Mouse (Mus musculus): ENCODE results near the gene Spata20. TPM values are rescaled to one million over a fixed set of nuclear protein-coding genes. Genes with fewer than 3 reads are reported as not detected.

The Spata20 gene
- polyA plus RNA-seq, 1 experiment, result 1.1 TPM

GRCm38 (mm10) chr11:94482738-94483137 is 3.2 kb downstream of the Spata20 start:
- 91% methylated on average over 11 of the region's 11 CpGs for WGBS
- TF ChIP-seq POLR2A (IDR thresholded peaks at IDR 0.05; ENCODE audit: low read depth, low read length), result no peak
- TF ChIP-seq CTCF (conservative IDR thresholded peaks at IDR 0.05; ENCODE audit: insufficient read depth, insufficient read length, low read depth, low read length), result no peak

DNA sequence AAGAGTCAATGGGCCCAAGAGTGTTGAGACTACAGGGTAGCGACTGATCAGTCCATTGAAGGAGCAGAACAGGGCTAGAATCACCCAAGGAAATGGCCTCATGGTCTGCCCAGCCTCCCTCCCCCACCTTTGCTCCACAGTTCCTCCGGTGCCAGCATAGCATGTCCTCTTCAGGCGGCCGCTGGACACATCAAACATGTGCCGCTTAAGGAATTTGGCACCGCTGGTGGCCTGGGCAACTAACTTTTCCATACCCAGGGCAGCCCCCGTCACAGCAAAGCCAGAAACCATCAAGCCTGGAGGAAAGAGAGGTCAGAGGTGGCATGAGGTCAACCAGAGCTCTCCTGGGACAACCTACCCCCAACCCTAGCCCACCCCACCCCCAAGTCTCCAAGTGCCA is 4.0 kb downstream of the Spata20 start:
- 87% methylated on average over 7 of the region's 7 CpGs for WGBS
- Histone ChIP-seq H3K4me1 (ENCODE audit: control insufficient read depth, insufficient read depth, low read length) (no peaks in the 10 kb centered on the region), H3K4me3 (ENCODE audit: insufficient read depth, low read depth, low read length) (no peak overlapping the region), H3K27me3 (replicated peaks; ENCODE audit: control insufficient read depth, insufficient read depth, low read length) (no peaks in the 10 kb centered on the region), H3K27ac (ENCODE audit: insufficient read depth, low read depth, low read length) (no peak overlapping the region), H3K36me3 (ENCODE audit: control insufficient read depth, insufficient read depth, low read length) (no peaks in the 10 kb centered on the region)
- TF ChIP-seq POLR2A (IDR thresholded peaks at IDR 0.05; ENCODE audit: low read depth, low read length) (no peak), CTCF (conservative IDR thresholded peaks at IDR 0.05; ENCODE audit: insufficient read depth, insufficient read length, low read depth, low read length) (no peak)
- no peak for DNase-seq

More at GRCm38 (mm10) chr11:94482738-94483137, 3.2 kb downstream of the Spata20 start:
- H3K27me3 ChIP-seq (replicated peaks; ENCODE audit: control insufficient read depth, insufficient read depth, low read length), result no peaks in the 10 kb centered on the region
- no peaks in the 10 kb centered on the region for H3K4me1 ChIP-seq (ENCODE audit: control insufficient read depth, insufficient read depth, low read length)
- no peak overlapping the region for H3K4me3 ChIP-seq (ENCODE audit: insufficient read depth, low read depth, low read length)
- no peaks in the 10 kb centered on the region for H3K36me3 ChIP-seq (ENCODE audit: control insufficient read depth, insufficient read depth, low read length)
- no peak for DNase-seq
- H3K27ac ChIP-seq (ENCODE audit: insufficient read depth, low read depth, low read length), result no peak overlapping the region

DNA sequence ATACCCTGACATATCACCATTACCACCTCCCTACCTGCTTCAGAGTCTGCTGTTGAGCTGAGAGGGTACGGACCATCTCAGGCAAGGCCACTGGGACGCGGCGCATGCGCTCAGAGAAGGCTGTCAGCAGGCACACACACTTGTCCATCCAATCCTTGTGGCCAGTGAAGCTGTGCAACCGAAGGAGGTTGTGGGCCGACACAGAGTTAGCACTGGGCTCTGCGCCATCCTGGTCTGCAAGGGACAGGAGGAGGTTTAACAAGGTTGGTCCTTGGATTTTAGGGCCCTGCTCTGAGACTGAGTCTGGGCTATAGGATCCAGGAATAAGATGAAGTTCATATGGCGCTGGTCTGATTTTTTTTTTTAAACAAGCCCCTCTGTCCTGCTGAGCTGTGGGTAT is 5.6 kb downstream of the Spata20 start:
- Histone ChIP-seq H3K27ac (ENCODE audit: insufficient read depth, low read depth, low read length) (no peak overlapping the region), H3K4me1 (ENCODE audit: control insufficient read depth, insufficient read depth, low read length) (no peaks in the 10 kb centered on the region), H3K36me3 (ENCODE audit: control insufficient read depth, insufficient read depth, low read length) (no peaks in the 10 kb centered on the region), H3K27me3 (replicated peaks; ENCODE audit: control insufficient read depth, insufficient read depth, low read length) (no peaks in the 10 kb centered on the region; the same call in 1 of the 2 replicates), H3K4me3 (ENCODE audit: insufficient read depth, low read depth, low read length) (no peak overlapping the region)
- WGBS, result 95% methylated on average over 9 of the region's 9 CpGs
- DNase-seq, result no peak
- TF ChIP-seq CTCF (conservative IDR thresholded peaks at IDR 0.05; ENCODE audit: insufficient read depth, insufficient read length, low read depth, low read length), result no peak
- TF ChIP-seq POLR2A (IDR thresholded peaks at IDR 0.05; ENCODE audit: low read depth, low read length), result no peak

DNA sequence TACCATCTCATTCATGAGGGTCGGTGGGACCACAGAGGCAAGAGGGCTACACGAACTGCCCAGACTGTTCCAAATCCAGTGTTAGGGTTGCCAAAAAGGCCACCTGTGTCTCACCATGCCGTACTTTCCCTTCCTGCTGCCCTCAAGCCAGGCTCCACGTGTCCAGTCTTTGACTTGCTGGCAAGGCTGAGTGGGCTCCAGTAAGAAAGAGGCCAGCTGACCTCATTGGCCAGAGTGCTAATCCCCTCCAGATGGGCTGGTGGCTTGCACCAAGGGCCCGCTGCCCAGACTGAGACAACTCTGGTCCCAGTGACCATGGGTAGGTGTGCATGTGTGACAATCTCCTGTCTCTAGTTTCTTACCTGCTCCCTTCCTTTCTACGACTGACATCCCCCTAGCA is 8.3 kb downstream of the Spata20 start:
- peaks cover 3% of the 10 kb centered on the region; the same call in 1 of the 2 replicates for H3K4me1 ChIP-seq (ENCODE audit: control insufficient read depth, insufficient read depth, low read length)
- H3K36me3 ChIP-seq (ENCODE audit: control insufficient read depth, insufficient read depth, low read length), result no peaks in the 10 kb centered on the region
- WGBS, result 83% methylated on average over 6 of the region's 6 CpGs
- H3K27ac ChIP-seq (ENCODE audit: insufficient read depth, low read depth, low read length), result no peak overlapping the region
- TF ChIP-seq POLR2A (IDR thresholded peaks at IDR 0.05; ENCODE audit: low read depth, low read length) (no peak), CTCF (conservative IDR thresholded peaks at IDR 0.05; ENCODE audit: insufficient read depth, insufficient read length, low read depth, low read length) (no peak)
- H3K27me3 ChIP-seq (replicated peaks; ENCODE audit: control insufficient read depth, insufficient read depth, low read length), result peaks cover 8% of the 10 kb centered on the region
- DNase-seq, result no peak
- H3K4me3 ChIP-seq (ENCODE audit: insufficient read depth, low read depth, low read length), result no peak overlapping the region

DNA sequence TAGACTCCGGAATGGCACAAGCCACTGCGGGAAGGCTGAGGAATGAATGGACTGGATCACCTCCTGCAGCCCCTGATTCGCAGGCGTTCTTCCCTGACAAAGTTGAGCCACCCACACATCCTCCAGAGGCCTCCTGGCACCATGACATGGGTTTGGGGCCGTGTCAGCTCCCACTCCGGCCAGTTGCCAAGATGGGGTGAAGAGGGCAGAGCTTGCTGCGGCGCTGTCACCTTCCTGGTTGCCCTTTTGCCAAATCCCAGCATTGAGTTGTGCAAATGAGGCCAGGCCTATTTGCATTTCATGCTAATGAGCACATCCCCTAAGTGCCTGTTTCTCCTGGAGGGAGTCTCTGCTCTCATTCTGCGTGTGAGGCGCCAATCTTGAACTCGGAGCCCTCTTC is 10.3 kb downstream of the Spata20 start:
- WGBS, result 21% methylated on average over 11 of the region's 11 CpGs
- no peak overlapping the region for H3K27ac ChIP-seq (ENCODE audit: insufficient read depth, low read depth, low read length)
- DNase-seq, result no peak
- H3K4me1 ChIP-seq (ENCODE audit: control insufficient read depth, insufficient read depth, low read length), result peaks cover 3% of the 10 kb centered on the region; the same call in 1 of the 2 replicates
- H3K36me3 ChIP-seq (ENCODE audit: control insufficient read depth, insufficient read depth, low read length), result no peaks in the 10 kb centered on the region
- TF ChIP-seq POLR2A (IDR thresholded peaks at IDR 0.05; ENCODE audit: low read depth, low read length), result no peak
- TF ChIP-seq CTCF (conservative IDR thresholded peaks at IDR 0.05; ENCODE audit: insufficient read depth, insufficient read length, low read depth, low read length), result no peak
- no peak overlapping the region for H3K4me3 ChIP-seq (ENCODE audit: insufficient read depth, low read depth, low read length)
- peaks cover 9% of the 10 kb centered on the region for H3K27me3 ChIP-seq (replicated peaks; ENCODE audit: control insufficient read depth, insufficient read depth, low read length)

DNA sequence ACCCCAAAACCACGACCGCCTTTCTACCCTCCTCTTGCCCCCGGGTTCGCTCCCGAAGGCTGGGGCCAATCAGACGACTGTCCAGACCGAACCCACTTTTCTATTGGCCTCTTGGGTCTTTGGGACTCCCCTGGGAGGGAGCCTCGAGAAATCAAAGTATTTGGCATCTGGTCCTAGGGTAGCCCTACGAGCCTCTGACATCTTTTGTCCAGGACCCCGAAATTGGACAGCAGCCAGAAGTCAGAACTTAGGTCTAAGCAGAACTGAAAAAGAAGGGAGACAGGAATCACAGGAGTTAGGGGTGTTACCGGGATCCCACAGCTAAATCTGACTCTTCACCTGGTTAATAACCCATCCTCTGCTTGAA is 11.5 kb downstream of the Spata20 start:
- 2% methylated on average over 11 of the region's 11 CpGs for WGBS
- peaks cover 3% of the 10 kb centered on the region; the same call in 1 of the 2 replicates for H3K4me1 ChIP-seq (ENCODE audit: control insufficient read depth, insufficient read depth, low read length)
- peak overlapping the region; percentile 64 for H3K4me3 ChIP-seq (ENCODE audit: insufficient read depth, low read depth, low read length)
- no peak overlapping the region for H3K27ac ChIP-seq (ENCODE audit: insufficient read depth, low read depth, low read length)
- H3K36me3 ChIP-seq (ENCODE audit: control insufficient read depth, insufficient read depth, low read length), result no peaks in the 10 kb centered on the region
- DNase-seq, result no peak
- TF ChIP-seq POLR2A (IDR thresholded peaks at IDR 0.05; ENCODE audit: low read depth, low read length), result no peak
- TF ChIP-seq CTCF (conservative IDR thresholded peaks at IDR 0.05; ENCODE audit: insufficient read depth, insufficient read length, low read depth, low read length), result no peak
- H3K27me3 ChIP-seq (replicated peaks; ENCODE audit: control insufficient read depth, insufficient read depth, low read length), result peaks cover 9% of the 10 kb centered on the region

DNA sequence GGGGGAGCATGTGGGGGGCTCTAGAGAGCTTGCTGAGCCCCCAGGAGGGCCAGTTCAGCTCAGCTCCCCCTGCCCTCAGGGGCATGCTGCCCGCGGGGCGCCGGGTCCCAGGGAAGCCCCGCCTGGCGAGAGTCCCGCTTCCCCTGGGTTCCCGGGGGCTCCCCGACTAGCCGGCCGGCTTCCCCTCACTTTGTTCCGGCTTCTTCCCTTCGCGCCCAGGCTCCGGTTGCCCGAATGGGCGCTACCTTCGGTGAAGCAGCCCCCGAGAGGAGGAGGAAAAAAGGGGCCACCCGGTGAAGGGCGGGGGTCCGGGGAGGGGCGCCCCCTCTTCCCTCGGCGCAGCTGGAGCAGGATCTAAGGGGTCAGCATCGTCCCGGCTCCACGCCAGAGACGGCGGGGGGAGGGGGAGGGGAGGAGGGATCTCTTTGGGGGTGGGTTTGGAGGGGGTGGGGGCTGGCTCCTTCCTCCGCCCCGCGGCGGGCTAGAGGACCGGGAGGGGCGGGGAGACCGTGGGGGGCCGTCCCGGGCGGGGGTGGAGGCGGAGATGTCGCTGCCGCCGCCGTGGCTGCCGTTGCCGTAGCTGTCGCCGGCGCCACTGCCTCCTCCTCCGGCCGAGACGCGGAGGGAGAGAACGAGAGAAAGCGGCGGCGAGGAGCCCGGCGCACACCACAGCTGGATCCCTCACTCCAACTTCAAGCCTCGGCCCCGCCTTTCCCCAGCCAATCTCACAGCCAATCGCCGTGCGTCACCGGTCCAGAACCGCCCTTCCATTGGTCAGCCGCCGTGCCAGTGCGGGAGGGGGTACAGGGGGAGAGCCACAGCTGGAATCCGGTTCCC is 12.1 kb downstream of the Spata20 start, which contains the start of gene Cacna1g:
Gene Cacna1g (minus strand): TSS at position 492 of the 837 bp plus-strand sequence.
- under 1% methylated on average over 68 of the region's 71 CpGs for WGBS
- Histone ChIP-seq H3K4me1 (ENCODE audit: control insufficient read depth, insufficient read depth, low read length) (peaks cover 3% of the 10 kb centered on the region; the same call in 1 of the 2 replicates), H3K27me3 (replicated peaks; ENCODE audit: control insufficient read depth, insufficient read depth, low read length) (peaks cover 9% of the 10 kb centered on the region), H3K4me3 (ENCODE audit: insufficient read depth, low read depth, low read length) (peak within 1 kb of the TSS; percentile 64), H3K27ac (ENCODE audit: insufficient read depth, low read depth, low read length) (no peak within 1 kb of the TSS), H3K36me3 (ENCODE audit: control insufficient read depth, insufficient read depth, low read length) (no peaks in the 10 kb centered on the region)
- TF ChIP-seq CTCF (conservative IDR thresholded peaks at IDR 0.05; ENCODE audit: insufficient read depth, insufficient read length, low read depth, low read length) (no peak), POLR2A (IDR thresholded peaks at IDR 0.05; ENCODE audit: low read depth, low read length) (no peak)
- DNase-seq, result peak; percentile 91

All from kidney, adult 2 months (tissue).